Mouse (Mus musculus) embryonic stem cell, embryonic (primary cell): ENCODE measurements around the gene Vsx1.

ENCODE experiments used
- CTCF ChIA-PET, 4 experiments: fragments of 300-600 bp in 2 of 4; fragments of 350-600 bp in 2 of 4; sonication (Branson Sonifier 250); formaldehyde crosslinking; loops; one replicate each; lab custom pipeline; 2022; ENCODE audit warnings: inconsistent platforms in 2 of 4; lab: Charles Lee
- POLR2A ChIA-PET, 4 experiments: fragments of 300-600 bp in 2 of 4; fragments of 350-600 bp in 2 of 4; sonication (Branson Sonifier 250); formaldehyde crosslinking; loops; one replicate each; lab custom pipeline; 2022; ENCODE audit warnings: antibody characterized with exemption in 4 of 4, inconsistent platforms in 1 of 4; lab: Charles Lee

Vsx1 gene

GRCm38 (mm10) chr2:150671609-150672290 lies 17.4 kb downstream of the Vsx1 start:
- POLR2A ChIA-PET: interaction anchor here in 3 of 4 experiments (0.6 to 21.1 kb wide), 9 partner anchors 11 to 71 kb away, joined by 3 to 471 read pairs (median 4); partner anchors contain the start of gene Apmap (in 2 of the 3)

DNA sequence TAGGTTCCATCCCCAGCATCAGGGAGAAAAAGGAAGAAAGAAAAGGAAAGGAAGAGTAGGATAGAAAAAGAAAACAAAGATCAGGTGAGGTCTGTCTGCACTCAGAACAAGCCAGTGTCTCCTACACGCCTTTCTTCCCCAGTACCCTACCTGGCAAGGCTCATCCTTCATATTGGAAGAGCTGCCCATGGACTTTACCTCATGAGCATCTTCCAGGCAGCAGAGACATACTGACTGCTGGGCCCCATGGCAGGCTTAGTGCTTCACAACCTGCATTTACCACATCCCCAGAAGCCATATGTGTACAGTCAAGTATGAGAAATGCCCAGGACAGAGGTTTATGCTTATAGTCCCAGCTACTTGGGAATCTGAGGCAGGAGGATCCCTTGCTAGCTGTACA lies 18.2 kb downstream of the Vsx1 start:
- POLR2A ChIA-PET: interaction anchor here in 3 of 4 experiments (1.2 to 21.1 kb wide), 5 partner anchors 10 to 61 kb away, joined by 3 to 471 read pairs (median 5); no protein-coding TSS in a partner anchor
- CTCF ChIA-PET: no interaction called here

More at GRCm38 (mm10) chr2:150671609-150672290, 17.4 kb downstream of the Vsx1 start:
- CTCF ChIA-PET: interaction anchor here in 1 of 4 experiments (0.8 to 1.2 kb wide), 2 partner anchors 61 to 113 kb away, joined by 3 to 4 read pairs; no protein-coding TSS in a partner anchor

DNA sequence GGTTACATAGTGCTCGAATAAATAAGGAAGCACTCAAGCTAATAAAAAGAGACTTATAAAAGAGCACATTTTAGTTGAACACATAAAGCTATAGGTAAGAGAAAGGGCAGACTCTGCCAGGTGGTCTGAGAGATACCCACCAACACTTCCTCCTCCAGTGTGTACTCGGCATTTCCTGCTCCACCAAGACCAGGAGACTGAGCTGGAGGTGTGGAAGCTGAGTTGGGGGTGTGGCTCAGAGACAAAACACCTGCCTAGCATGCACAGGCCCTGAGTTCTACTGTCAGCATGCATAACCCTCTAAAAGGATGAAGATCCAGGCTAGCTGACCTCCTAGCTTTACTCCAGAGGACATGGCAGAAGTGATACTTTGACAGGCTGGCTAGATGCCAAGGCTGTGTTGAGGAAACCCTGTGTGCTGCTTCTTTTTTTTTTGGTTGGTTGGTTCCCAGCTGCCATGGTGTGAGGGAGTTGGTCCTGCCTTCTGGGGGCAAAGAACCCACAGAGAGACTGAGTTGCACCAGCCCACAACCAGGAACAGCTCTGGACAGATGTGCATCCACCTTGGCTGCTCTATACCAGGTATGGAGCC lies 19.6 kb downstream of the Vsx1 start:
- POLR2A ChIA-PET: interaction anchor here (0.7 to 21.1 kb wide), 21 partner anchors 9 to 1795 kb away, joined by 3 to 471 read pairs (median 8); partner anchors contain the start of genes Apmap (in 1 of the 4), Cst7 (in 1 of the 4), Entpd6 (in 1 of the 4) and Vsx1 (in 1 of the 4)

DNA sequence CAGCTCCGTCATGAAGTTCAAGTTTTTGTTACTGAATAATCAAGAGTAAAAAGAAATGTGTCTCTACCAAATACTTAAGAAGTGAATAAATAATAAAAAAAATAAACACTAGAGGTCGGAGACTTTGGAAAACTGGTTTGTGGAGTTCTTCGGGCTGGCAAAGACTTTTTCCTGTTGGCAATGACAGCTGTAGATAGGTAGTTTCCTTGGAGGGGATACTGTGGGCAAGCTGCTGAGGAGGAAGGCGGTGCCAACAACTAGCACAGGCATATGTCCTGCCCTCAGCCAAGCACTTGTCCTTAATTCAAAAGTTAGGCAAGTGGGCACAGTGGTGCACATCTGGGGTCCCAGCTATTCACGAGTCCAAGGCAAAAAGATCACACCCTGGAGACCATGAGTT lies 20.2 kb downstream of the Vsx1 start:
- CTCF ChIA-PET: interaction anchor here (0.5 to 2.1 kb wide), 8 partner anchors 8 to 1574 kb away, joined by 3 to 8 read pairs (median 4); partner anchors contain the start of gene Apmap (in 1 of the 4)
- POLR2A ChIA-PET: interaction anchor here (0.7 to 21.1 kb wide), 30 partner anchors 8 to 1794 kb away, joined by 3 to 471 read pairs (median 6); partner anchors contain the start of genes Apmap (in 2 of the 4), Abhd12 (in 1 of the 4), Cst7 (in 1 of the 4) and Entpd6 (in 1 of the 4)

More for the DNA sequence above, 19.6 kb downstream of the Vsx1 start:
- CTCF ChIA-PET: interaction anchor here in 3 of 4 experiments (1.1 to 2.1 kb wide), 3 partner anchors 9 kb away, joined by 3 to 8 read pairs (median 5); no protein-coding TSS in a partner anchor

DNA sequence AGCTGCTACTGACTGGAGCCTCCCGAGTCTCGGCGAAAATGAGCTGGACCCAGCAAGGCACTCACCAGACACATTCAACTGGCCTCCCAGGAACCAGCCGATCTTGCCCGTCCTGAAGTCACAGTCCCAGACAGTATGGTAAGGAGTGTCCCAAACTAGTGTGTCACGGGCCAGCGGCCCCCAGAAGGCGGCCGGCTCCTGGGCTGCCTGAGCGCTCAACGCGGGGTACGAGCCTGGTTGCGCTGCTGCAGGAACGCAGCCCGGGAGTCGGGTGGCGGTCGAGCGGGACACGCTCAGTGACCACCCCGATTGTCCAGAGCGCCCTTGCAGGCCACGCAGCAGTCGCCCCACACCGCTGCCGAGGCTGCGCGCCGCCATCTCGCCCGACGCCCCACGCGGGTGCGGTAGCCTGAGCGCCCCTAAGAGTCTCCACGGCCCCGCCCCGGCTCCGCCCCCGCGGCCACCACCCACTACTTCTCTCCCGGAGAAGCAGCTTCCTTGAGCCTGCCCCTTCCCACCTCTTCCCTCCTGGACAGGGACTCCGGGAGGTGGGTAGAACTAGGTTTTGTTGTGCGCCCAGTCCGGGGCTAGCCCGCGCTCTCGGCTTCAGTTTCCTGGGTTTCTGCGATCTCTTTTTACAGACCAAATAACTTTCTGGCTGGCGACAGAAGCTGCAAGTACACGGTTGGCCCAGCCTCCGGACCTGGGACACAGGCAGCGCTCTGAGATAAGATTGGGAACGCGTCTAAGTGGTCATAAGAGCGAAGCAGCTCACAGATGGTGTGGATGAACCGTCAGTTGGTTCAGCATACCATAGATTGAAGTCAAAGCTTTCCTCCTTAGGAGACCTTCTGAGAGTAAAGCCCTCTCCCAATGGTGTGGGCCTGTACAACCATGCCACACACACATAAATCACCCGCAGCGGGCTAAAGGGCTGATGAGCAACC lies 21.1 kb downstream of the Vsx1 start, which contains the start of gene Acss1:
Gene Acss1 (minus strand): TSS at position 681 of the 947 bp plus-strand sequence.
- ChIA-PET CTCF (interaction anchor here (0.5 to 2.1 kb wide), 11 partner anchors 10 to 1575 kb away, joined by 3 to 8 read pairs (median 3); partner anchors contain the start of genes Apmap (in 1 of the 4) and Entpd6 (in 1 of the 4)), POLR2A (interaction anchor here in 3 of 4 experiments (0.6 to 21.1 kb wide), 43 partner anchors 8 to 1793 kb away, joined by 3 to 471 read pairs (median 5); partner anchors contain the start of genes Apmap (in 3 of the 3), Abhd12 (in 2 of the 3), Entpd6 (in 2 of the 3) and Gins1 (in 1 of the 3))

DNA sequence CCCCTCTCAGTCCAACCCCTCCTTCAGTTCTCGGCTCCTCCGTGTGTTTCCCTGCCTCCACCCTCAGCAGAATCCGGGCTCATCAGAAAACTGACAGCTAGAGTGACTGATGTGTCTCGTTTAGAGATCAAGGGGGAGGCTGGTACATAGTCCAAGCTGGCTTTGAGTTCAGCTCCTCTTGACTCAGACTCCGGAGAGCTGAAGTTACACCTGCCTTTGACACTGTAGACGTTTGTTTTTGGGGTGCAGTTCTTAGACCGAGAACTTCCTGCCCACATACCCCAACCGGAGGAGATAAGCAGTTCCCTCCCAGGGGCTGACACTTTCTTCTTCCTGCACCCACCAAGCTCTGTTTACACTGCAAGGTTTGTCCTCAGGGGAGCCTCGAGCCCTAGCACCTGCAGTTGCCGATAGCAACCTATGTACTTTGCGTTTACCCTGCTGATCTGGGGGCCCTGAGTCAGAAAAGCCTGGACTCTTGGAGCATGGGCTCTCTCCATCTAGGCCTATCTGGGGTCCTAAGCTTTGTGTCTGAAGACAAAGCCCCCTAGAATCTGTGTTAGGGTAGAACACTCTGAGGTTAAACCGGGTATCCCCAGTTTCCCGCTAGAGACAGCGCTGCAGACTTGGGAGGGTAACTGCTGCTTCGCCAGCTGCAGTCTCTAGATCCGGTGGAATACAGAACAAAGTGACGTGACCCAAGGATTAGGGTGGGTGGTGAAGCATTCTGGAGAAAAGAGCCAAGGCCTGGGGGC lies 21.9 kb downstream of the Vsx1 start:
- CTCF ChIA-PET: interaction anchor here (0.6 to 2.2 kb wide), 7 partner anchors 10 to 272 kb away, joined by 3 to 12 read pairs (median 3); partner anchors contain the start of gene Entpd6 (in 1 of the 4)
- POLR2A ChIA-PET: interaction anchor here in 3 of 4 experiments (0.6 to 21.1 kb wide), 37 partner anchors 7 to 242 kb away, joined by 3 to 471 read pairs (median 6); partner anchors contain the start of genes Apmap (in 3 of the 3), Abhd12 (in 2 of the 3), Entpd6 (in 2 of the 3) and Gins1 (in 1 of the 3)

DNA sequence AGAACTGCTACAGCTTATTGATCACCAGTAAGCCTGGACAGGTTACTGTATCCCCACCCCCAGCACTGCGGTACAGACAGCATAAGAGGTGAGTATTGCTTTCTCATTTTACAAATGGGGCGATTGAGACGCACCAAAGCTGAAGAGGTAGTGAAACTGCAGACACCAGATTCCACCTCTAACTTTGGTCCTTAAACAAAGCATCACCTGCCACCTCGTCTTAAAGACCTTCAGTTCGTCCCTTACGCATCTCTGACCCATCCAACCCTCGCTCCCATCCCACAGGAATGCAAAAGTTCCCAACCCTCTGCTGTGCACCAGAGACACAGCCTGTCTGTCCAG lies 22.5 kb downstream of the Vsx1 start:
- POLR2A ChIA-PET: interaction anchor here in 3 of 4 experiments (0.7 to 21.1 kb wide), 19 partner anchors 8 to 238 kb away, joined by 3 to 471 read pairs (median 10); partner anchors contain the start of genes Apmap (in 3 of the 3), Abhd12 (in 1 of the 3) and Gins1 (in 1 of the 3)

DNA sequence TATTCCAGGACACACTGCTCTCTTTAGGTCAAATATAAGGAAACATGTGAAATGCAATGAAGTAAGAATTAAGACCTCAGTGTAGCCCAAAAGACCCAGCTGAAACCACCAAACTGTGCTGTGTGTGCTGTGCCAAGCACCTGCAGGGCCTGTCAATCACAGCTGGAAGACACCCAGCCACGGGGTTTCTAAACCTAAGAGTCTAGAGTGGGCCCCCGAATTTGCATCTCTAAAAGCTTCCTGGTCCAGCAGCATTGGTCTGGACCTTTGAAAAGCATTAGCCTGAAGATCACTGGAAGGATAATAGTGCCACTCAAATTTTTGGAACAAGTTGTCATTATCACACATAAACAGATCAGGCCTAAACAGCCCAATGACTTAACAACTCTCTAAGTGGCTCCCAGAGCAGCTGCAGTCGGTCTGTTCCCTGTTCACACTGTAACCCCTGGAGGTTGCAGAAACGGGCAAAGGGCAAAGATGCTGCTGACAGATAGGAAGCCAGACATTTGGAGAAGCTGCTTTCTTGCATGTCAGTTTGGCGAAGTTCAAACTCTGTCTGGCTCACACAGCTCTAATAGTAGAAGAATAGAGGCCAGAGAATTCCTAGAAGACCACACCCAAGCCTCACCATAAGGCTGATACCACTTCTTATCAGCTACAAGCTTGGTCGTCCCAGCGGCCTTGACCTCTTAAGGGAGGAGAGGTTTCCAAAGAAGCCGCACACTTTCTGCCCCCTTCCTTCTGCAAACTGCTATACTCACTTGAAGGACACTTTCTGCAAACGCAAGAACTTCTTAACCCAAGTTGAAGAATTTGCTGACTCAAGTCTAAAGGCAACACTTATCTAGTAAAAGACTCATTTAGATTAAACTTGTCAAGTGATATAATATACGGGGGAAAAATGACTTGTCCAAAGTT lies 23.4 kb downstream of the Vsx1 start:
- CTCF ChIA-PET: interaction anchor here in 2 of 4 experiments (0.6 to 2.2 kb wide), 6 partner anchors 9 to 58 kb away, joined by 3 to 12 read pairs (median 3); partner anchors contain the start of gene Apmap (in 1 of the 2)

More for the DNA sequence above, 22.5 kb downstream of the Vsx1 start:
- CTCF ChIA-PET: interaction anchor here in 2 of 4 experiments (1.0 to 2.2 kb wide), 3 partner anchors 10 to 12 kb away, joined by 3 to 12 read pairs (median 4); no protein-coding TSS in a partner anchor

DNA sequence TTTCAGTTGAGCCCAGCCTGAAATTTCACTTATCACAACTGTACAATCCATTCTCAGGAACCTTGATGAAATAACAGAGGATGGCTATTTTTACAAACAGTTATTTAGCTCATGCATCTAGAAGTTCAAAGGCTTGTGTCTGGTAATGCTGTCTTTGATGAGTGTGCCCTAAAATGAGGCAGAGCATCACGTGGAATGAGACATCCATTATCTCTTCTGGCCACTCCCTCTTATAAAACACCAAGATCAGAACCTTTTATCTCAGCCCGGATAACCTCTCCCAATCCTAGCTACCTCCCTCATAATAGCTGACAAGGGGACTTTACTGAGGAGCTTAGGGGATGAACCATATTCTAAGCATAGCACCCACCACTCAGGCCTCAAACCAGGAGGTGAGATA lies 24.2 kb downstream of the Vsx1 start:
- CTCF ChIA-PET: interaction anchor here in 2 of 4 experiments (0.9 to 2.2 kb wide), 4 partner anchors 8 to 57 kb away, joined by 3 to 12 read pairs (median 3); partner anchors contain the start of gene Apmap (in 1 of the 2)

More for the DNA sequence above, 23.4 kb downstream of the Vsx1 start:
- POLR2A ChIA-PET: interaction anchor here (0.6 to 21.1 kb wide), 26 partner anchors 7 to 374 kb away, joined by 3 to 471 read pairs (median 6); partner anchors contain the start of genes Abhd12 (in 1 of the 4), Apmap (in 1 of the 4), Gins1 (in 1 of the 4) and Nanp (in 1 of the 4)

DNA sequence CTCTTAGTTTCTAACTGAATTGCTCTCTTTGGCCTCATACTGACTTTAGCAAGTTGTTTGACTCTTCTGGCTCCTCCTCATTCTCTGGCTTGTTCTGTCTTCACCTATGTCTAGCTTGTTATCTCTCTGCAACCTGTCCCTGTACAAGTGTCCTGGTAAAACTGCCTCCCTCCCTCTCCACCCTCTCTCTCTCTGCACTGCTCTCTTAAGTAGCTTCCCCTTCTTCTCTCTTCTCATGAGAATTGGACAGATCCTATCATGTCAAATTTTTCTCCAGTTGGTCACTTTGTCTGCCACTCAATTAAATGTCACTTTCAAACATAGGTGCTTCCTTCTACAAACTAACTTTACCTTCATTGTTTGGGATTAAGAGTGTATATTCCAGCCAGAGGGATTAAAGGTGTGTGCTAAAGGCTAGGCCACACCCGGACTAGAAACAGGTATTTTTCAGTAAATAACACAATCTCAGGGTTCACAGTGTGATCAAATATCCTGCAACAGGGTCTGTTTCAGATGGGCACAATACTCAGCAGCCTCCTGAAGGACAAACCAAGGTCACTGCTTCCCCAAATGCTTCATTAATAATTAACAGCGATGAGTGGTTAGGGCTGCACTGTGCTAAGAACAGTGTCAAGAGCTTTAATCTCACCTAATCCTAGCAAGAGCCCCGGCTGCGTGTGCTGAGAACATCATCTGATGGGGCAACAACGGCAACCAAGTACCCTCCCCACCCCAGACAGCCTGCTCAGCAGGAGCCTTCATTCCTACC lies 24.8 kb downstream of the Vsx1 start:
- CTCF ChIA-PET: interaction anchor here in 1 of 4 experiments (1.1 kb wide), 1 partner anchor 75 kb away, joined by 3 read pairs; no protein-coding TSS in a partner anchor

More for the DNA sequence above, 24.2 kb downstream of the Vsx1 start:
- POLR2A ChIA-PET: interaction anchor here in 3 of 4 experiments (0.6 to 21.1 kb wide), 21 partner anchors 6 to 1988 kb away, joined by 3 to 471 read pairs (median 6); partner anchors contain the start of genes Apmap (in 1 of the 3), Nanp (in 1 of the 3) and Ninl (in 1 of the 3)

DNA sequence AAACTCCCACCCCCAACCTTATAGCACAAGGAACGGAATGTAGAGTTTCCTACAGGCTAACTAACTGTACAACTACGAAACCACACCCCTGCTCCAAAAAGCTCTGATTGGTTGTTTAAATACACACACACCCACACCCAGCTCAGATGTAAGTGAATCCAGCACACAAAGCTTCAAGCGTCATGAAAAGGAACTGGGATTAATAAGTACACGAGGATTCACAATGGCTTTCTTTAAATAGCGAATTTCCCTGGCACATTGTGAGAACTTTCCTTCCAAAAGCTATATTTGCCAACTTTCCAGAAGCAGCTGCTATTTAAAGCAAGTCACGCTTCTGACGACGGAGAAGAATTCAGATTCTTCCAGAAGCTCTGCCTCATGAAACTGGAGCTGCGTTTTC lies 25.9 kb downstream of the Vsx1 start:
- CTCF ChIA-PET: interaction anchor here in 2 of 4 experiments (0.7 to 1.1 kb wide), 2 partner anchors 12 to 74 kb away, joined by 3 read pairs; no protein-coding TSS in a partner anchor
- POLR2A ChIA-PET: interaction anchor here in 3 of 4 experiments (0.7 to 27.4 kb wide), 13 partner anchors 2 to 375 kb away, joined by 3 to 471 read pairs (median 8); partner anchors contain the start of genes Acss1 (in 2 of the 3), Apmap (in 2 of the 3), Nanp (in 1 of the 3) and Ninl (in 1 of the 3)

More for the DNA sequence above, 24.8 kb downstream of the Vsx1 start:
- POLR2A ChIA-PET: interaction anchor here (0.6 to 27.4 kb wide), 17 partner anchors 1 to 1988 kb away, joined by 3 to 471 read pairs (median 8); partner anchors contain the start of genes Acss1 (in 2 of the 4), Apmap (in 2 of the 4), Nanp (in 1 of the 4) and Ninl (in 1 of the 4)

GRCm38 (mm10) chr2:150662007-150662406 lies 27.2 kb downstream of the Vsx1 start:
- ChIA-PET CTCF (interaction anchor here in 2 of 4 experiments (0.6 kb wide), 2 partner anchors 88 to 405 kb away, joined by 3 to 6 read pairs; no protein-coding TSS in a partner anchor), POLR2A (interaction anchor here in 3 of 4 experiments (1.3 to 27.4 kb wide), 11 partner anchors 3 to 351 kb away, joined by 5 to 471 read pairs (median 14); partner anchors contain the start of genes Acss1 (in 2 of the 3), Apmap (in 1 of the 3) and Entpd6 (in 1 of the 3))
